Mouse (Mus musculus) mouse trophoblast stem cell (cell line): ENCODE data around the gene Tmcc1.

Source experiments
- in situ Hi-C, 2 experiments: fragments of 300-500 bp; cut with MseI, MboI; formaldehyde crosslinking; loops; 2 replicates in 1 of 2; 3 replicates in 1 of 2; pipeline ENCODE4 v1.15.1; 2025

The Tmcc1 gene

GRCm38 (mm10) chr6:115994877-115995520 lies 198.3 kb downstream of the Tmcc1 start, which contains the start of gene Plxnd1:
TSS of gene Plxnd1 (minus strand) at chr6:115995005.
- in situ Hi-C loops: no loop called here

DNA sequence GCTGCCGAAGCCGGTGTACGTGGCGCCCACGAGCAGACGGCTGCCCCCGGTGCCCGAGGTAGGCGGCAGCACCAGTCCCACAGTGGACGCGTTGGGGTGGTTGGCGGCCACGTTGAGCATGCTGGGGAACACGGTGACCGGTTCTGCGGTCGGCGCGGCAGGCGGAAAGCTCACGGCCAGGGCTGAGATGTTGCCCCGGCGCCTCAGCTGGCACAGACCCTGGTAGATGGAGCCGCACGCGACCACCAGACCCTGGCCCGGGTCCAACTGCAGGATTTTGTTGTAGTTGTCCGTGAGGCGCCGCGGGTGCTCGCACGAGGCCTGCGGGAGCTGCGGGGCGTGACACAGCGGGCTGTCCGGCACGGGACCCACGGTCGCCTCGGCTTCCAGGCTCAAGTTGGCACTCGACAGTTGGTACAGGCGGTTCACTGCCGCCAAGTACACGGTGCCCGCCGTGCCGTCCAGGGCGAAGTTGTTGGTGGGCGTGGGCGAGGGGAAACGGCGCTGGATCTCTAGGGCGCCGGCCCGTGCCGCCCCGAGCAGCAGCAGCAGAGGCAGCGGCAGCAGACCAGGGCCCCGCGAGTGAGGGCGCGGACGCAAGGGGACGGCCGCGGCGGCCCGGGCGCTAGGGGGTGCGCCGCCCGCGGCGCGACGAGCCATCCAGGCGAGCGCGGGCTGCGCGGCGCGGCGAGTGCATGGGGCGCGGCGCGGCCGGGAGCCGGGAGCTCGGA lies 199.0 kb downstream of the Tmcc1 start:
- in situ Hi-C loops: no loop called here

DNA sequence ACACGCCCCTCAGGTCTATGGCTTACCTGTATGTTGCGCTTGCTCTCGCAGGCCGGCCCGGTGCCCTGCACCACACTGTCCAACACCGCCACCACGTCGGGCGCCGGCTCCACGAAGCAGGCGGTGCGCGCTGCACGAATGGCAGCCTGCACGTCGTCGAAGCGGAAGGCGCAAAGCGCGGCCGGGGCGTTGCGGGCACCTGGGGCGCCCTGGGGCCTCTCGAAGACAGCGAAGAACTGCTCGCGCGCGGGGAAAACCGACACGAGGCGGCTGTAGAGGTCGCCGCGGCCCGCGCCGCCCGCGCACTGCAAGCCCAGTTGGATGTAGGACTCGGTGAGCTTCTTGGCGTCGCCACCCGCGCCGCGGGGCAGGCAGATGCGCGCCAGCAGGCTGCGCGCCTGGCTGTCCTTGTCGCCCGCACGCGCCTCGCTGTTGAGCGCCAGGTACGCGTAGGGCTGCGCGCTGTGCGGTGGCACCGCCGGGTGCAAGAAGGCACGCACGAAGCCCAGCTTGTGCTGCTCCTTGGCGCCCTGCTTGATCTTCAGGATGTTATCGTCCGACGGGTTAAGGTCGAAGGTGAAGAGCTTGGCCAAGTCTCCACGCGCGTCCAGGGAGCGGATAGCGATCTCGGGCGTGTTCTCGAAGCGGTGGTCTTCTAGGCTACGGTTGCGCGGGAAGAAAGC lies 199.7 kb downstream of the Tmcc1 start:
- in situ Hi-C loops: no loop called here

GRCm38 (mm10) chr6:115992981-115993380 lies 200.3 kb downstream of the Tmcc1 start:
- in situ Hi-C loops: no loop called here

- in situ Hi-C loops: no loop called here
Measured at GRCm38 (mm10) chr6:115991881-115992620, 201.2 kb downstream of the Tmcc1 start.

- in situ Hi-C loops: no loop called here
Measured at GRCm38 (mm10) chr6:115991108-115991880, 202.0 kb downstream of the Tmcc1 start.

DNA sequence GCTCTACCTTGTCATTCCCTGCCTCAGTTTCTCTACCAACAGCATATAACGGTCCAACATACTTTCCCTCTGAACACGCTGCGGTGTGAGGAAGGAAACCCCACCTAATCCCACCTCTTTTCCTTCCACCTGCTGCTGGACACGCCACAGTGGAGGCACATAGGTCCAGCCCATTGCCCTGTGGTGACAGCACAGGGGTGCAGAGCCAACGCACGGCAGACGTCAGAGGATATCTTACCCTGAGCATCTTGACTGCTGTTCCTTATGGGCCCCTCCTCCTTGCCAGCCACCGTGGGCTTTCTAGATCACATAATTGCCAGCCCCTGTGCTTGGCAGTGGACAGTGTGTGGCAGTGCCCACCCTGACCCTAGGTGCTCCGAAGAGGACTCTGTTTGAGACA lies 202.8 kb downstream of the Tmcc1 start:
- in situ Hi-C loops: no loop called here

GRCm38 (mm10) chr6:115990056-115990455 lies 203.2 kb downstream of the Tmcc1 start:
- in situ Hi-C loops: no loop called here

GRCm38 (mm10) chr6:115989607-115990006 lies 203.7 kb downstream of the Tmcc1 start:
- in situ Hi-C loops: no loop called here

GRCm38 (mm10) chr6:115989032-115989431 lies 204.3 kb downstream of the Tmcc1 start:
- in situ Hi-C loops: no loop called here

GRCm38 (mm10) chr6:115987096-115987747 lies 206.1 kb downstream of the Tmcc1 start:
- in situ Hi-C loops: no loop called here

DNA sequence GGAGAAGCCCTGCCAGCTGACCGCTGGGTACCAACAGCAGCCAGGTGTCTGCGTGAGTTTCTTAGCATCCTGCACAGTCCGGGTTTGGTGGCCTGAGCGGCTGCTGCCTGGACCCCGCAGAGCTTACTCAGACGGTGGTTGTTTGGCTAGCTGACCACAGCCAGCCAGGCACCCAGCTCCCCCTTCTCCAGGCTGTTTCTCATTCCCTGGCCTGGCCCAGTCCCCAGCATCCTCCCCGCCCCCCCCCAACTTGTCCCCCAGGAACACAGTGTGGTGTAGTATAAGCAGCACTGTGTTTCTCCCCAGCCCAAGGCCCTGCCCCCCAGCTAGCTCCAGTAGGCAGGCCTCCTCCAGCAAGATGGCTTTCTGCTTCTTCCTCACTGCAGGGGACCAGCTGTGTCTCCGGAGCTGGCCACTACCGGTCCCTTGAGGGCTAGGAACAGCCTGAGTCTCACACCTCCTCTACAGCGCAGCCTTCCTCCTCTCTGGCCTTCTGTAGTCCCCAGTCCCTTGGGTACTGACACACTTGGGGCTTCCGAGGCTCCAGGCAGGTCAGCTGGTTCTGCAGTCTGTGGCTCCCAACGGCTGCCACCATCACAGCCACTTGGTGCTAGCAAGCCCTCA lies 206.7 kb downstream of the Tmcc1 start:
- in situ Hi-C loops: no loop called here

GRCm38 (mm10) chr6:115985622-115986021 lies 207.7 kb downstream of the Tmcc1 start:
- in situ Hi-C loops: no loop called here

GRCm38 (mm10) chr6:115984580-115984979 lies 208.7 kb downstream of the Tmcc1 start:
- in situ Hi-C loops: no loop called here

GRCm38 (mm10) chr6:115983306-115984038 lies 209.8 kb downstream of the Tmcc1 start:
- in situ Hi-C loops: no loop called here

DNA sequence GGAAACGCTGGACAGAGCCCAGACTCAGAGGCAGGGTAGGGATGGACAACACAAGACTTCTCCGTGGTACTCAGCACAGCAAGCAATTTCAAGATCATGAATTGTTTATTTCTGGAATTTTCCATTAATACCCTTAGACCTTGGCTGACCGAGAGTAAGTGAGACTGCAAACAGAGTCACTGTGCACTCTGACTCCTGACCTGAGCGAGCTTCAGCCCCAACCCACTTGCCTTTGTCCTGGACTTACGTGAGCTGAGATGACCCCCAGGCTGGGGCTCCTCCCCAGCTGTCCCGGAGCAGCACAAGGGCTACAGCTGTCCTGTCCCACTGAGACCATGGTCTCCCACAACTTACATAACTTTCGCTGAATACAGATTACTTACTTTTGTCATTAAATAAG lies 210.4 kb downstream of the Tmcc1 start:
- in situ Hi-C loops: no loop called here

DNA sequence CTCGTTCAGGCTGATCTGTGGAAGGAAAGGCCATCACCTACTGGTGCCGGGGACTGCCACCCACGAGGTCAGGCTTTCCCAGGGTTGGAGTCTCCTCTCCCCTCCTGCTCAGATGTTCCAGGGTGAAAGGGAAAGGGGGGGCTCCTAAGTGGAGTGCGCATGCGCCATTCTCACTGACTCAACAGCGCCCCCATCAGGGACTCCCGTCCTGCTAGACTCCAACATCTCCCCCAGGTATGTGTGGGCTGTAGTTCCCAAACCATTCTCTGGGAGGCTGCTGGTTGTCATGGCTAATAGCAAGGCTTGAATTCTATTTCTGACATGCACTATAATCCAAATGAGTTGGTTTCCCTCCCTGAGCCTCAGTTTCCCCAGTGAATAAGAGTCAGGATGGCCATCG lies 214.7 kb downstream of the Tmcc1 start:
- in situ Hi-C loops: no loop called here

DNA sequence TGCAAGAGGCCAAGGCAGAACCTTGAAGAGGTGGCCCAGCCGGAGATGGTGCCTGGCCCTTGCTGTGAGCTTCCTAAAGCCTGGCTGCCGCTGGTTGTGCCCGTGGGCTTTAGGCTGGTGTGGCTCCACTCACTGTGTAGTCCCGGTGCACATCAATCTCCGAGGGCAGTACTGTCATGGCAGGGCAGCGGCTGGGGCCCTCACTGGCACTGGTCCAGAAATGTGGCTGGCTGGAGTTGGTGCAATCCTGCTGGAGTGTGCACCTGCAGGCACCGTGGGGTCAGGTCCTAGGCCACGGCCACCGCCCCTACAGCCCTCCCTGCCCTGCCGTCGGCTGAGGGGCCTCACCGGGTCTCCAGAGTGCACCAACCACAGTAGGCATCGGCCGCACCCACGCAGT lies 215.5 kb downstream of the Tmcc1 start:
- in situ Hi-C loops: no loop called here

DNA sequence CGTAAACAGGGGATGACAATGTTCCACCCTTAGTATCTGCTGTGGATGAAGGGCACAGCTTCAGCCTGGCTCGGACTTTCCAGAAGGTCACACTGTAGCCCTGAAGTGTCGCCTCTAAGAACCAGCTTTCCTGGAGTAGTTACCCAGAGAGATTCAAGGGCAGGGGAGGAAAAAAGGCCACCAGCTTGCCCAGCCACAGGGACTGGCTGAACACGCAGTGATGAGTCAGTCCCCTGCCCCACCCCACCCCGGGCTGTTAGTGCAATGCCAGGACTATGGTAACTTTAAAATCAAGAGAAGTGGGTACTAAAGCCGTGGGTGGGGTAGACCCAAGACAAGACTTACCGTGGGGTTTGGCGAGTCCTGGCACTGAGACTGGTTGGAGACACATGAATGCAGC lies 217.7 kb downstream of the Tmcc1 start:
- in situ Hi-C loops: no loop called here
